Mouse (Mus musculus) heart, embryonic 11.5 days (tissue): Measurements from ENCODE around the gene Gm20479. TPM values are rescaled to one million over a fixed set of nuclear protein-coding genes. Genes with fewer than 3 reads are reported as not detected.

Source experiments
- ATAC-seq: fragments of 200-750 bp; cut with Nextera tagmentation; replicated peaks from 2 replicates; pipeline ENCODE4 v1.8.0; 2017; ENCODE audit warnings: moderate library complexity; ENCODE audit not compliant: insufficient number of reproducible peaks, low FRiP score, low TSS enrichment
- H3K27ac ChIP-seq: fragments of 300-500 bp; sonication (generic); 2 replicates; pipeline ENCODE4 v1.5.1; 2014; ENCODE audit warnings: mild to moderate bottlenecking, low read depth, low read length
- H3K27me3 ChIP-seq: fragments of 300-500 bp; sonication (generic); 2 replicates; pipeline ENCODE4 v1.6.1; 2014; ENCODE audit warnings: mild to moderate bottlenecking, low read length, mixed read lengths; ENCODE audit not compliant: control insufficient read depth, insufficient read depth
- H3K36me3 ChIP-seq: fragments of 300-500 bp; sonication (generic); 2 replicates; pipeline ENCODE4 v1.6.1; 2014; ENCODE audit warnings: mild to moderate bottlenecking, low read length, moderate library complexity, mixed read lengths; ENCODE audit not compliant: control insufficient read depth, insufficient read depth
- H3K4me1 ChIP-seq: fragments of 300-500 bp; sonication (generic); 2 replicates; pipeline ENCODE4 v1.6.1; 2014; ENCODE audit warnings: low read length; ENCODE audit not compliant: control insufficient read depth, insufficient read depth
- H3K4me2 ChIP-seq: fragments of 300-500 bp; sonication (generic); 2 replicates; pipeline ENCODE4 v1.6.1; 2014; ENCODE audit warnings: mild to moderate bottlenecking, moderate library complexity
- H3K4me3 ChIP-seq: fragments of 300-500 bp; sonication (generic); 2 replicates; pipeline ENCODE4 v1.5.1; 2014; ENCODE audit warnings: low read depth, low read length
- H3K9ac ChIP-seq: fragments of 300-500 bp; sonication (generic); 2 replicates; pipeline ENCODE4 v1.6.1; 2014; ENCODE audit warnings: mild to moderate bottlenecking, low read depth, low read length, moderate library complexity
- H3K9me3 ChIP-seq: fragments of 300-500 bp; sonication (generic); replicated peaks from 2 replicates; pipeline ENCODE4 v1.6.1; 2016; ENCODE audit warnings: low read length; ENCODE audit not compliant: control insufficient read depth
- WGBS: fragments of 180-500 bp; shearing (Covaris S2); extraction: QIAGEN DNeasy Blood & Tissue Kit; methylation state at CpG from one replicate; pipeline ENCODE4 v1.1.7; 2014; ENCODE audit not compliant: insufficient replicate concordance; 5-methylcytosine and 5-hydroxymethylcytosine counted together
- polyA plus RNA-seq: library from polyadenylated mRNA; unstranded; fragments of >200 nt; fragmentation: Nextera tagmentation; extraction: Ambion mirVana; gene quantifications from 2 replicates; pipeline ENCODE4 v1.2.1, GENCODE M21; 2014

Gm20479 gene
- polyA plus RNA-seq, 1 experiment from 2014 or later = 1.6 TPM

- H3K4me3 ChIP-seq = peak overlapping the region; percentile 51
- WGBS = 3% methylated on average over 22 of the region's 22 CpGs
- no peak overlapping the region for H3K27ac ChIP-seq
These were observed 38.4 kb upstream of the Gm20479 start for GRCm38 (mm10) chr7:27395521-27396183.

GRCm38 (mm10) chr7:27391416-27391815, 34.2 kb upstream of the Gm20479 start:
- Histone ChIP-seq H3K9me3 (no peaks in the 10 kb centered on the region), H3K36me3 (no peaks in the 10 kb centered on the region), H3K9ac (no peak overlapping the region), H3K4me2 (no peak overlapping the region), H3K27me3 (peaks cover 54% of the 10 kb centered on the region), H3K4me3 (no peak overlapping the region), H3K27ac (no peak overlapping the region), H3K4me1 (0 out of 2 replicates have a peak, but pooled peaks cover 2% of the 10 kb centered on the region)
- WGBS = 35% methylated on average over 16 of the region's 16 CpGs
- no peak for ATAC-seq

More at GRCm38 (mm10) chr7:27395521-27396183, 38.4 kb upstream of the Gm20479 start:
- Histone ChIP-seq H3K9me3 (no peaks in the 10 kb centered on the region), H3K27me3 (peaks cover 81% of the 10 kb centered on the region), H3K36me3 (no peaks in the 10 kb centered on the region), H3K9ac (no peak overlapping the region), H3K4me1 (0 out of 2 replicates have a peak, but pooled peaks cover 2% of the 10 kb centered on the region), H3K4me2 (peak overlapping the region; percentile 71)
- no peak for ATAC-seq

- H3K36me3 ChIP-seq = no peaks in the 10 kb centered on the region
- no peak overlapping the region for H3K9ac ChIP-seq
- no peaks in the 10 kb centered on the region for H3K9me3 ChIP-seq
- 66% methylated on average over 6 of the region's 6 CpGs for WGBS
- H3K27me3 ChIP-seq = peaks cover 32% of the 10 kb centered on the region
- no peak for ATAC-seq
- no peak overlapping the region for H3K4me3 ChIP-seq
- H3K27ac ChIP-seq = no peak overlapping the region
- no peaks in the 10 kb centered on the region for H3K4me1 ChIP-seq
- H3K4me2 ChIP-seq = no peak overlapping the region
These were observed 32.0 kb upstream of the Gm20479 start for GRCm38 (mm10) chr7:27389213-27389612.

GRCm38 (mm10) chr7:27384731-27385130, 27.5 kb upstream of the Gm20479 start:
- Histone ChIP-seq H3K9ac (no peak overlapping the region), H3K9me3 (no peaks in the 10 kb centered on the region), H3K4me2 (no peak overlapping the region), H3K4me3 (no peak overlapping the region), H3K36me3 (no peaks in the 10 kb centered on the region), H3K27me3 (peaks cover 3% of the 10 kb centered on the region; the same call in 1 of the 2 replicates), H3K27ac (no peak overlapping the region), H3K4me1 (no peaks in the 10 kb centered on the region)
- 36% methylated on average over 4 of the region's 4 CpGs for WGBS
- no peak for ATAC-seq

- WGBS = 75% methylated on average over 5 of the region's 5 CpGs
These were observed 26.9 kb upstream of the Gm20479 start for GRCm38 (mm10) chr7:27384134-27384533.

GRCm38 (mm10) chr7:27383233-27383632, 26.0 kb upstream of the Gm20479 start:
- Histone ChIP-seq H3K36me3 (no peaks in the 10 kb centered on the region), H3K27ac (no peak overlapping the region), H3K4me2 (no peak overlapping the region), H3K4me1 (no peaks in the 10 kb centered on the region), H3K27me3 (peaks cover 6% of the 10 kb centered on the region; the same call in 1 of the 2 replicates), H3K4me3 (no peak overlapping the region), H3K9me3 (no peaks in the 10 kb centered on the region), H3K9ac (no peak overlapping the region)
- no peak for ATAC-seq
- WGBS = 64% methylated on average over 1 of the region's 1 CpGs

More at GRCm38 (mm10) chr7:27384134-27384533, 26.9 kb upstream of the Gm20479 start:
- Histone ChIP-seq H3K4me2 (no peak overlapping the region), H3K9me3 (no peaks in the 10 kb centered on the region), H3K36me3 (no peaks in the 10 kb centered on the region), H3K9ac (no peak overlapping the region), H3K27ac (no peak overlapping the region), H3K4me1 (no peaks in the 10 kb centered on the region), H3K27me3 (peaks cover 3% of the 10 kb centered on the region; the same call in 1 of the 2 replicates), H3K4me3 (no peak overlapping the region)
- no peak for ATAC-seq

- no peak overlapping the region for H3K4me3 ChIP-seq
- H3K27ac ChIP-seq = no peak overlapping the region
- no peak for ATAC-seq
- H3K9me3 ChIP-seq = no peaks in the 10 kb centered on the region
- H3K4me1 ChIP-seq = no peaks in the 10 kb centered on the region
- no peaks in the 10 kb centered on the region for H3K36me3 ChIP-seq
- peaks cover 18% of the 10 kb centered on the region for H3K27me3 ChIP-seq
- WGBS = 47% methylated on average over 4 of the region's 4 CpGs
- no peak overlapping the region for H3K9ac ChIP-seq
- no peak overlapping the region for H3K4me2 ChIP-seq
These were observed 24.3 kb upstream of the Gm20479 start for GRCm38 (mm10) chr7:27381560-27381959.

- Histone ChIP-seq H3K4me1 (no peaks in the 10 kb centered on the region), H3K9me3 (no peaks in the 10 kb centered on the region), H3K4me3 (no peak overlapping the region), H3K36me3 (no peaks in the 10 kb centered on the region), H3K27ac (no peak overlapping the region), H3K9ac (no peak overlapping the region), H3K27me3 (peaks cover 23% of the 10 kb centered on the region), H3K4me2 (no peak overlapping the region)
- WGBS = 20% methylated on average over 1 of the region's 1 CpGs
- ATAC-seq = no peak
These were observed 23.8 kb upstream of the Gm20479 start for GRCm38 (mm10) chr7:27381009-27381408.

GRCm38 (mm10) chr7:27379836-27380235, 22.6 kb upstream of the Gm20479 start:
- WGBS = 88% methylated on average over 6 of the region's 6 CpGs
- peaks cover 33% of the 10 kb centered on the region for H3K27me3 ChIP-seq

More at GRCm38 (mm10) chr7:27379836-27380235, 22.6 kb upstream of the Gm20479 start:
- Histone ChIP-seq H3K4me2 (no peak overlapping the region), H3K9me3 (no peaks in the 10 kb centered on the region), H3K9ac (no peak overlapping the region), H3K36me3 (no peaks in the 10 kb centered on the region), H3K4me3 (no peak overlapping the region), H3K4me1 (no peaks in the 10 kb centered on the region), H3K27ac (no peak overlapping the region)
- no peak for ATAC-seq
